Mouse (Mus musculus) mature B cell (primary cell): ENCODE measurements around the gene Elmod2.
"Not testable (repeated sequence)": the region's sequence is repeated elsewhere in the genome, so short reads cannot be mapped to it uniquely, and the experiment has no call there.

Source experiments
- in situ Hi-C: fragments of 300-500 bp; cut with MboI; formaldehyde crosslinking; loops from 2 replicates; pipeline ENCODE4 v1.14.3; 2019

The Elmod2 gene

DNA sequence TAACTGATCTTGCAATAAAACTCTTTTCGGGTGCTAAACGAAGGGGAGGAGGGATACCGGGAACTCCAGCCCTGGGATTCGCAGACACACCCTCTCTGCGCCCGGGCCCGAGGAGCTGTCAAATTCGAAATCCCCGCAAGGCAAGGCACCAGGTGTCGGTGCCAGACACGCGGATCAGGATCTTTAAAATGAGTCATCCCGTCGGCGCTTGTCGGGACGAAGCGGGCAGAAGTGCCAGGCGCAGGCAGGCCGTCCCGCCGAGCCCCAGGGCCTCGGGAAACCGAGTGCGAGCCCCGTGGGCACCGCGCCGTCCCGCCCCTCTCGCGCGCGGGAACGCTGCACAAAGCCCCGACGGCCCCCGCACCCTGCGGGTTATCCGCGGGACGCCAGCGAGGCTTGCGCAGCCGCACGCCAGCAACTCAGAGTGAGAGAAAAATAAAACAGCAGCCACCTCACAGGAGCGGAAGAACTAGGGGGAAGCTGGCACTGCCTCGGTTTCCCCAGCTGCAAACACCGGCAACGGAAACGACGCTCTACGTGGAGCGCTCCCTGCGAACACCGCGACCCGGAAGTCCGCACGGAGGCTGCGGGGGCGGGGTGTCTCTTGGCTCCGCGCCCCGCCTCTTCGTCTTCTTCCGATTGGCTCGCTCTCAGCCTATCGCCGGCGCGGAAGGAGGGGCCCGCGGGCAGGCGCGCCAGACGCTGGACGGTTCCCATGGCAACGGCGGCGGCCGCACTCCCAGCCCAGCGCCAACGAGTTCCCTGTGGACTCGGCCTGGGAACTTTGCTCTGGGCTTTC is at the start of gene Elmod2:
Elmod2 (minus strand) TSS at position 588 of the 799 bp plus-strand sequence.
- in situ Hi-C loops = loop anchor here (10.0 kb wide), 1 partner anchor 227 kb away; no protein-coding TSS in a partner anchor

DNA sequence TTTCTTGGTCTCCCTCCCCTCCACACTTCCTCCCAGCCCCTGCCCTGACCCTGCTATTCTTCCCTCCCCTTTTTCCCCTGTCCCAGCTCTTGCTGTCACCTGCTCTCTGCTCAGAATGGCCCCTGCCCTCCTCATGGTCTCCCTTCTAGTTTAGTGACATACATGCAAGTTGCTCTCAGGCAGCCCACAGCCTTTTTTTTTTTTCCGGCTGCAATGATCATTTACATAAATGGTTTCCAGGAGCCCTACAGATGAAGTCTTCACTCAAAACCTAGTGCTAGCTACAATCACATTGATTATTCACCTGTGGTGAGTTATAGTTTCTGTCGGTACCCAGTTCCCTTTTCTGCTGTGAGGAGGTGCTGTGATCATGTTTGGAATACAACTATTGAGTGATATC is 48.7 kb upstream of the Elmod2 start:
- in situ Hi-C loops = no loop called here

DNA sequence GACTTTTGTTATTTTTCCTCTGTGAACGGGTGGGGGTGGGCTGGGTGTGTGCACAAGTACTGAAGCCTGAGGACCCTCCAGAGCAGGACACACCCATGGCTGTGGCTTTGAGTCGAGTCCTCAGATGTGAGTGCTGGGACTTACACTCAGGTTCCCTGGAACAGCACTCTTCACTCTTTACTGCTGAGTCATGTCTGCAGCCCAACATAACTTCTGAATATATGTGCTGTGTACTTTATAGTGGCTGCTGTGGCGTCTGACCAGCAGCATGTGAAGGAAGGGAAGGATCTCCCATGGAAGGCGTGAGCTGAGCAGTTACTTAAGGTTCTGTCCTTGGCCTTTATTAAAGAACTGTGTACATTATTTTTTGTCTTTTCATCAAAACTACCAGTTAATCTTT is 47.9 kb upstream of the Elmod2 start:
- in situ Hi-C loops = no loop called here

DNA sequence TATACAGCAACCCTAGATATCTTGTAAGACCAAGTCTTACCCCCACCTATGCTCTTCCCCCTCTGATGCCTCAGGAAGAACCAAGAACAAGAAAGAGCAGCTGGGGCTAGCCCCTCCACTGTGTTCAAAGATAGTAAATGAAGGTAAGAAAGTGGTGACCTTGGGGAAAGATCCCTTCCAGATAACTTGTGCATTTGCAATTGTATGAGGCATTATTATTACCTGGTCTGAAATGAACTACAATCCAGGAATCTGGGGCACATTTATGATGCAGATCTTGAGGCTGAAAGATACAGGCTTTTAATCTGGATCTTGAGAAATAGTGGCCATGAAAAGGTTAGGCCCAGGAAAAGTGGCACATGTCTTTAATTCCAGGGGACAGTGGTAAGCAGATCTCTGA is 44.9 kb upstream of the Elmod2 start:
- in situ Hi-C loops = no loop called here

DNA sequence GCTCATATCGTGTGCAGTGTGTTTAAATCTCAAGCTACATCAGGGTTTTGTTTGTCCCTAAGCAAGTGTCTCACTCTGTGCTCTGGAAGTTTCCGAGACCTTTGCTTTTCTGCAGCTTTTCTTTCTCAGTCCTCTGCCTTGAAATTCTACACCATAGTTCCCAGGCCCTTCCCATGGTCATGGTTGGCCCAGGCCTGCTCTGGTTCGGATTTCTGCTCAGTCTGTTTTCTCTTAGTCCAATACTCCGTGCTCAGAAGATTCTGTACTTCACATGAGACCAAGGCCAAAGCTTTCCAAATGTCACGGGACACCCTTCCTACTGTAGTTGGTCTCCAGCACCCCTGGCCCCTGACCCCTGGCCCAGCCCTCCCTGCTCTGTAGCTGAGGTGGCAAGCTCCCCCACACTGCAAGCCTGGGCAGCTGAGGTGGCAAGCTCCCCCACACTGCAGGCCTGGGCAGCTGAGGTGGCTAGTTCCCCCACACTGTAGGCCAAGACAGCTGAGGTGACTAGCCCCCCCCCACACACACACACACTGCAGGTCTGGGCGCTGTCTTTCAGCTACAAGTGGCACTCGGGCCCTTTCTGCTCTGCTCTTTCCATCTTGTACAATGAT is 31.0 kb upstream of the Elmod2 start:
- in situ Hi-C loops = no loop called here

DNA sequence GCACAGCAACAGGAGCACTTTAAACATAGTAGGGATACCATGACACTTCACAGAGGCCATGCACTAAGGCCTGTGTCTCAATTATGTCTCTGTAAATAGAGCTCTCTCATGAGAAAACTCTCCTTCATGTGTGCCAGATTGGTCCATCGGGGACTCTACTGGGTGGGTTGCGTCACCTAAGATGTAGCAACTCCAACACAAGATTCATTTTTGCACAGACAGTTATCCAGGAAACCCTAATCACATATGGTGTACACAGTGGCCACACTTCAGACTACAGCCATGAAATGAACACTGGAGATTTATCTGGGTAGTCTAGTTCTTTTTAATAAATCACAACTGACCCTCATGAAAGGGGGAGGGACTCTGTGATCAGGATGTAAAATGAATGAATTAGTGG is 19.0 kb upstream of the Elmod2 start:
- in situ Hi-C loops = no loop called here

DNA sequence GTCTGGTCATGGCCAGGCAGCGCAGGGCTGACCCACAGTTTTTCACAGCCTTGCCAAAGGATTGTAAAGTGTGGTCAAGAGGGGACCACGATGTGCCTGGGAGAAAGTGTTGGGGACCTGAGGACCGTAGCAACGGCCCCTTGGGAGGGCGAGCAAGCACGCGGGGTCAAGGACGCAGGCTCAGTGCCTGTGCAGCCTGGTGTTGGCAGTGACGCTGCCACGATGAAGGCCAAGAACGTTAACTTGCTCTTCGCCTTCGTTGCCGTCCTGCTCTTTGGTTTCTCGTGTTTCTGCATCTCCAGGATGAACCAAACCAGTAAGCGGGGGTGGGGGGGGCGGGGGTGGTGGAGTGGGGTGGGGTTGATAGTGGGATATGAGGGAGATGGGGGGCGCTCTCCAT is 16.0 kb upstream of the Elmod2 start, which contains the start of gene Mgat4d:
Mgat4d (plus strand) TSS at position 209 of the 400 bp plus-strand sequence.
- in situ Hi-C loops = no loop called here

DNA sequence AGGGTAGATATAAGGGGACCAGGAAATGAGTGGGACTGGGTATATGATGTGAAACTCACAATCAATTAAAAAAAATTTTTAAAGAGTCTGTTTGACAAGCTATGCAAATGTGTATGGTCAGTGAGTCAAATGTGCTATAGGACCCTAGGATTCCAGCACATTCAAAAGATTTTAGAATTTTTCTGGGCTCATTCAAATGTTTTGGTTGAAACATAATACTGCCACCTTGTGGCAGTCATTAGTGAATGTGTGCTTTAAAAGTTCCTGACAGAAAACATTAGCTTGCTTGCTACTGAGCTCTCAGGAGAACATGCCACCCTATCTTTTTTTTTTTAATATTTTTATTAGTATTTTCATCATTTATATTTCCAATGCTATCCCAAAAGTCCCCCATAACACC is 10.4 kb upstream of the Elmod2 start:
- in situ Hi-C loops = no loop called here

DNA sequence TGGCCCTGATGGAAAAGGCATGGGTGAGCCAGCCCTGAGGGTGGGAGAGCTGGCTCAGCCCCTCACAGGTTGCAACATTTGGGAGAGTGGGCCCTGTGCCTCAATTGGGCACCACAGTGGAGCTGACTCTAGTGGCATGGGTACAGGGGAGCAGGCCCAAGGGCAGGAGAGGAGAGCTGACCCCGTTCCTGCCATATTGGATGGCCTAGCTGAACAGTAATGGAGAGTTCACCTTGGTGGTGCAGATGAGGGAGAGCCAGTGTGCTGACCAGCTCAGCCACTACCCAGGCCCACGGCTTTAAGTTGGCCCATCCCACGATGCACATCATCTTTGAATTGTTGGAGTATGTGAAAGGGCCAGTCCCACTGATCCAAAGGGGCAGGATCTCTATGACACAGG is 9.8 kb upstream of the Elmod2 start:
- in situ Hi-C loops = no loop called here

DNA sequence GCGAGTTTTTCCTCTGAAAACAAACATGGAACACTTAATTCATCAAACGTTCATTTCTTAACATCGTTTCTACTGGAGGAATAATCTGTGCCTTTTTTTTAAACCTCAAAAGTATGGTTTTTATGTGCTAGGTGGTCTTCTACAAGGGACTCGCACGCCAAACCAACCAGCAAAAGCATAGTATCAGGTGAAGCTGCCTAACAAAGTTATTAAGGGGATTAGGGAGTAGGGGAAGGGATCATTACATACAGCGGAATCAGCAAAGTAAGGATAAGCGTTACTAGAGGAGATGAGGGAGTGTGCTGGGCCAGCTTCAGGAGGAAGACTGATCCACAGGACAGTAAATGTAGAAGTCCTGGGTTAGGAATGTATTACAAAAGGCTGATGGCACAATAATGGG is 578 bp upstream of the Elmod2 start:
- in situ Hi-C loops = loop anchor here (10.0 kb wide), 1 partner anchor 228 kb away; no protein-coding TSS in a partner anchor

DNA sequence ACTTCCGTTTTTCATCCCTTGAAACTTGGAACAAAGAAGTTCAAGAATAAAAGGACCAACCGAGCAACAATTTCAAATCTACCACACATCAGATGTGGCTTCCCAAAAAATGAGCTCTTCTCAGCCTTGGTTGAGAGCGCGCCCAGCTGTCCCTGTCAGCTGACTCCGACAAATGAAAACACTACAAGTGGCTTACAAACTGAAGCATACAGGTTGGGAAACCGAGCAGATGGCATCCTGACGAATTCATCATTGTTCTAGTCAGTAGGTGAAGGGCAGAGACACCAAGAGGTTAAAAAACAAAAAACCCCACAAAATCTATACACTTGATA is 753 bp downstream of the Elmod2 start:
- in situ Hi-C loops = loop anchor here (10.0 kb wide), 1 partner anchor 227 kb away; no protein-coding TSS in a partner anchor

DNA sequence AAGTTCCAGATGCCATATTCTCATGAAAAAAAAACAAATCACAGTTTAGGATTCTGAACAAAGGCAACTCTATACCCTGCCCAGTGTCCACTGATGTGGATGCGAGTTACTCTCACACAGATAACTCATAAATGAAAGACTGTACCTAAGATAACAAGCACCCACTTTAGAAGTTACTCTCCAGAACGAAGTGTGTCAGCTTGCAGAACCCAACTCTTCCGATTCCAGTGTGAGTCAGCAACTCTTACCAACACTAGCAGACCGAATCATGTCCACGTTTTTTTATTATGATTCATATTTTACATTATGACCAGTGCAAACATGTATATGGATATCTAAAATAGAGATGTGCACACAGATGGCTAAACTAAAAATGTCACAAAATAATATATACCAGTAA is 4.4 kb downstream of the Elmod2 start:
- in situ Hi-C loops = no loop called here

DNA sequence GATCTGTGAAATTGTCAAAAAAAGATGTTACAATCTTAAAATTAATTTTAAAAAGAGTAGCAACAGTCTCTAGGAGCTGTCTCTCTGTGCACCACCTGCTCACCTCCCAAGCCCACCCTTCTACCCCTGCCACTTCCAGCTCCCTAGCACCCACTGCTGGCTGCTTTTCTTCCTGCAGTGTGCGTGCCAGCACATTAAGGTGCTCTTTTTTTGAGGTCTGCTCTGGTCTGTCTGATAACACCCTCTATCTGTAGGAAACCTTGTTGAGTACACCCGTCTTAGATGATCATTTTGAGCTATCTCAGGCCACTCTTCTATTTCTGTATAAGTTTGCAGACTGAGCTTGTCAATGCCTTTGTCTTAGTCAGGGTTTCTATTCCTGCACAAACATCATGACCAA is 9.2 kb downstream of the Elmod2 start:
- in situ Hi-C loops = no loop called here

DNA sequence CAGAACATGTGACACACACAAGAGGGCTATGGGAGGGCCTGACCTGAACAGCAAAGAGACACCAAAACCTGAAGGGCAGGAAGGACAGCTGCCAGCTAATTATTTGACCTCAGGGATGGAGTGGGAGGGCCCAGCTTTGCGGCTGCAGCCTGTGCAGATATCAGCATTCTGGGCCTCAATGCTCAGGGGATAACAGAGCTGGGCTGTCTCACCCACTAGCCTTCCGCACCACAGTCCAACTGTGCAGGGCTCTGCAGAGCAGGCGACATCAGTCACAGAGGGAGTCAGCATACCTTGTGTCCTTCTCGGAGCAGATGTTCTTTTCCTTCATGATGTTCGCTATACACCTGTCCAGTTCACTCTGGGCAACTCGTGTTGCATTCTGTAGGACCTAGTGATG is 9.9 kb downstream of the Elmod2 start:
- in situ Hi-C loops = no loop called here

DNA sequence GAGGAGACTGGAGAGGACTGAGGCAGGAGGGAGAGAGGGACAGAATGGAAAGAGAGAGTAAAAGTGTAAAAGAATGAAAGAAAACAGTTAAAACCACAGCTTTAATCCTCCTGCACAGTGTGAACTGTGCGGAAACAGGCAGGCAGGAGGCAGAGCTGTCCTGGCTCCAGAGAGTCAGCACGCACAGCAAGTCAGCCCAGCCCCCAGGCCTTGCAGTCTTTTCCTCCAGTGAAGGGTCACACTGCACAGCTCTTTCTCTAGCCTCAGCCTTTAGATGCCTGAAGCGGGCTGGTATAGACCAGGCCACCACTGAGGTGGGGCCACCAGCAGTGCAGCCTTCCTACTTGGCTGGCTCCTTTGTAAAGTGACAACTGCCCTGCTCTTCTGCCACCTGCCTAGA is 11.7 kb downstream of the Elmod2 start:
- in situ Hi-C loops = no loop called here

DNA sequence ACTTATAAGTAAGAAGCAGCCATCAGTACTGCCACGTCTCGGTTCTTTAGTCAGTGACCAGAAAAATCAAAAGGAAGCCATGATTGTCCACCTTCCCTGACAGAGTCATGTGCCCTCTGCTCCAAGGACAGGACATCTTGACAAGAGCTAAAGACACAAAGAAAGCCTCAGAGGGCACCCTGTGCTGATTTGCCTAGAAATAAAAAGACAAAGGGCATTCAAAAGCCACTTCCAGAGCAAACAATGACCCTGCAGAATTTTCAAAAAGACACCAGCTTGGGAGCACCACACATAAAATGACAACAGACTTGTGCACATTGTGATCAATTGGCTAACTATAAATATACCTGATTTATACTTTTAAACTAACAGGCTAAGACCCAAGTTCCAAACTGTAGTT is 16.6 kb downstream of the Elmod2 start:
- in situ Hi-C loops = no loop called here

DNA sequence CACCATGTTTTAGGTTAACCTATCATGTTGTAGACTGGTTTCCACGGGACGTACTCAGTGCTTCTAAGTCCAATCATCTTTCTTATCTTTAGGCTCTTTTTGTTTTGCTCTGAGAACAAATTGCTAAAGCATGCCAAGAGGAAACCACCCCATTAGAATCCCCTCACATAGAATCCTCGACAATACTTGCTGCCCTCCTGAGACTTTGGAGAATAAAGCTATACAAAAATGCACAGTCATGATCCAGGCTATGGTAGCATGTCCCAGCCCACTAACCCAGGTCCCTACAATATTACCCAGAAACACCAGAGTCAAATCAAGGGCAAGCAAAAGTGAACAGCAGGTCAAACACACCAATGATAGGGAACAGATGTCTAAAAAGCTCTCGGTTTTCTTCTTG is 17.2 kb downstream of the Elmod2 start:
- in situ Hi-C loops = not testable (repeated sequence)

DNA sequence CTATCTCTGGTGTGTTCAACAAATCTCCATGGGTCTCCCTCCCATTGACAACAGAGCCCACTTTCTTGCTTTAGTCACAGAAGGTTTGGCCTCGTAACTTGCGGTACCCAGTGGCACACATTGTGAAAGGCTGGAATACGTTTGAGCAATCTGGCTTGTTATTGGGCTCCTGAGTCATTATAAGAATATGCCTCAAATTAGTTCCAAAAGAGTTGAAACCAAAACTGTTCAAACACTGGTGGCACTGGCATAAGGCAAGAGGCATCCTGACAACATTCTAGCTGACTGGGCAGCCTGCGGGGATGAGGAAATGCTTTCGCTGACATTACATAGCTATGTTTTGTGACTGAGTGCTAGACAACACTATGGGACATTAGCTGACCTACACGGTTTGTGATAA is 22.4 kb downstream of the Elmod2 start:
- in situ Hi-C loops = no loop called here

DNA sequence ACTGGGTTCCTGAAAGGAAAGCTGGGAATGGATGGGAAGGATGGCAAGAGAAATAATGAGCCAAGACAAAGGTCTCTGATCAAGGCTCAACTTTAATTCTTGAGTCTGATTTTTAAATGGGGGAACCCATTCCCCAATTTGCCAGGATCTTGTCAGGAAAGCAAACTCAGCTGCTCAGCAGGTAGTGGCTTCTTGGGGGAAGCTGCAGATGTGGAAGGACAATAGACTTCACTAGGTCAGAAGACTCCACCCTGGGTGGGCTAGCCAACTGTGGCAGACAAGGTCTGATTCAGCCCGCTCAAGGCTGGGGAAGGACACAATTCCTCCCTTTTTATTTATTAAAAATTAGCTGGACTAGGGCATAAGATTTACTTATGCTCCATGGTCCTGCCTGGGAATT is 27.3 kb downstream of the Elmod2 start:
- in situ Hi-C loops = no loop called here

DNA sequence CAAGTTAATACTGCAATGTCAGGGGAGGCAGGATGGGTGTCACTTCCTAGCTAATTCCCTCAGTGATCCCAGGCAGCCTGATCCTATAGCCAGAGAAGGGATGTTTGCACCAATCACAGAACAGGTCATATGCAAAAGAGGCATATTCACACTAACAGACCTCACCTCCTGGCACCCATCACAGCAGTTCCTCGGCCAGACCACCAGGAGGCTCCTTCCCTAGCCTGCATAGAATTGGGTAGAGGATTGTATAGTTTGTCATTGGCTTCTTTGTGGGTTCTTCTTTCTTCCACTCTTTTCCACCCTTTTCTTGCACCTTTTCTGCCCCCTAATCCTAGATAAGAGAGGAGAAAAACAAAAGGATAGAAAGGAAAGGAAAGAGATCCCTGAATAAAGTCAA is 32.2 kb downstream of the Elmod2 start:
- in situ Hi-C loops = no loop called here

DNA sequence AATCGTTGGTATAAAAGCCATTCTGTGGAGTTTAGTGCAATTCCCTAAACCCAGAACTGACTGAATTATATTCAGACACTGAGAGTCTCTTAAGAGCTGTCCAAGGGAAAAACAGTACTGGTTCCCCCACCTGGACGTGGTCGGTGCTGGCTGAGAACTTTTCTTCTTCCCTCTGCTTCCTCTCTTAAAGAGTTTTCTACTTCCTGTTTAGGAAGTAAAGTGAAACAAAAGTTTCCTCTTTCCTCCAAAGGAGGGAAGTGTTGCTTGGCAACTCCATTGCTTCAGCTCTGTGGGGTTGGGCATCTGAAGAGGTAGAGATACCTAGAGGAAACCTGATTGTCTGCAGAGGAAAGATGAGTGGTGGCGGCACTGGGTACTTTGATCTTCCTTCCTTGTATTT is 34.9 kb downstream of the Elmod2 start:
- in situ Hi-C loops = no loop called here

DNA sequence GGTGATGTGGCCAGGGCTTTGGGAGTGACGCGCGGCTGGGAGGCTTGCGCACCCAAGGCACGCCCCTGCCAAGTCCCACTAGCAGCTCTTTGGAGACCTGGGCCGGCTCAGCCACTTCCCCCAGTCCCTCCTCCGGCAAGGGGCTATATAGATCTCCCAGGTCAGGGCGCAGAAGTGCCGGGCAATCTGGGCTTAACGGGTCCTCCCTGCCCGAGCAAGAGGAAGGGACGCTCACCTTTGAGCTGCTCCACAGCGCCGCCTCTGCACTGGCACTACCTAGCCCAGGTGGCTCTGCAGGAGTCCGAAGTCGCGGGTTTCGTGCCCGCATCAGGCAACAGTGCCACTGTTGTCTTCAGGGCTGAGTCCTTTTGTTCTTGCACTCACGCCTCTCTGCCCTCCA is 42.1 kb downstream of the Elmod2 start, which contains the start of gene Ucp1:
Ucp1 (plus strand) TSS at position 177 of the 400 bp plus-strand sequence.
- in situ Hi-C loops = no loop called here

DNA sequence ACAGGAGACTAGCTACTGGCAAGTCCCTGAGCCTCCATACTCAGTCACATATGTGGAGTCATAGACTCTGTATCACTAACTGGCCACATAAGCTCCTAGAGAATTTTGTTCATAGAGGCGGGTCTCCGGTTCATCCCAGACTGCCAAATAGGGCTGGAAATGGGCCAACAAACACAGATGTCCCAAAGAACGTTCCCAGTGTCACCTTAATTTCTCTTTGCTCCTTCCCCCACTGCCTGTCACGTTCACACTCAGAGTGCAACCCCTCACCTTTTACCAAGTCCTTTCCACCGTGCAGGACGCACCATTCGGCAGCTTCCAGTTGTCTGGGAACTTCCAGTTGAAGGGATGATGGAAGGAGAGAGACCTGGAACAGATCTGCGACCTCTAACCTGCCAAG is 46.9 kb downstream of the Elmod2 start:
- in situ Hi-C loops = no loop called here

DNA sequence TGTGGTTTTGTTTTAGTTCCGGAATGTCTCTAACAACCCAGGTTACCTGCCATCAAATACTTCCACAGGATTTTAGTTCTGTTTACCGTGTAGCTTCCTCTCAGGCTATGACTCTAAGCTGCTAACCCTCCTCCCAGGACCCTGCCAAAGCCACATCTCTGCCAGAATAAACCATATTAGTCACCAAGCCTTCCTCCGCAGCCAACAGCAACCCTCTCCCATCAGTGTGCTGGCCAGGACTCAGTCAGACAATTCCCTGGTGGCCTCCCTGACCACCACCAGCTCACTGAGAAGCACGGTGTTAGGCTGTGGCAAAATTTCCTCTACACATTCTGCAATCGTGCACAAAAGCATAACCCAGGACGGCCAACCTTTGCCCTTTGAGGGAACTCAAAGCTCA is 53.9 kb downstream of the Elmod2 start:
- in situ Hi-C loops = no loop called here
